Mouse (Mus musculus) MEL (cell line): ENCODE measurements around the gene Rccd1. TPM values are rescaled to one million over a fixed set of nuclear protein-coding genes. Genes with fewer than 3 reads are reported as not detected.

ENCODE experiments used
- DNase-seq: peaks from one replicate; pipeline ENCODE4 v3.0.0; 2011; ENCODE audit warnings: low read depth, low spot score
- H3K27ac ChIP-seq: 2 replicates; pipeline ENCODE4 v1.5.1; 2012; ENCODE audit warnings: low read depth, mild to moderate bottlenecking, control low read depth, low read length, moderate library complexity; ENCODE audit not compliant: control insufficient read depth
- H3K27me3 ChIP-seq, 2 experiments: fragments of 150-350 bp in 1 of 2; sonication (generic) in 1 of 2; 2 replicates each; pipeline ENCODE4 v1.6.1; 2012; ENCODE audit warnings: low read length in 2 of 2, mild to moderate bottlenecking in 2 of 2, improper control_type of control experiment in 1 of 2, moderate library complexity in 1 of 2; ENCODE audit not compliant: insufficient read depth in 2 of 2, control insufficient read depth in 1 of 2
- H3K36me3 ChIP-seq, 2 experiments: 2 replicates each; pipeline ENCODE4 v1.6.1; 2012 to 2014; ENCODE audit warnings: low read length in 2 of 2, improper control_type of control experiment in 1 of 2, inconsistent platforms in 1 of 2, mild to moderate bottlenecking in 1 of 2; ENCODE audit not compliant: insufficient read depth in 2 of 2, control insufficient read depth in 1 of 2
- H3K4me1 ChIP-seq, 2 experiments: fragments of 150-350 bp in 1 of 2; sonication (generic) in 1 of 2; 2 replicates each; pipeline ENCODE4 v1.6.1; 2012; ENCODE audit warnings: low read length in 2 of 2, improper control_type of control experiment in 1 of 2, mild to moderate bottlenecking in 1 of 2; ENCODE audit not compliant: insufficient read depth in 2 of 2, control insufficient read depth in 1 of 2
- H3K4me3 ChIP-seq, 2 experiments: fragments of 150-350 bp in 1 of 2; sonication (generic) in 1 of 2; 2 replicates each; pipeline ENCODE4 v1.5.1; 2012; ENCODE audit warnings: low read depth in 2 of 2, low read length in 2 of 2, mild to moderate bottlenecking in 2 of 2, moderate library complexity in 2 of 2, control low read depth in 1 of 2, improper control_type of control experiment in 1 of 2; ENCODE audit not compliant: control insufficient read depth in 1 of 2, insufficient read depth in 1 of 2
- H3K79me2 ChIP-seq: 2 replicates; pipeline ENCODE4 v1.6.1; 2012; ENCODE audit warnings: mild to moderate bottlenecking, low read length, moderate library complexity; ENCODE audit not compliant: control insufficient read depth, poor library complexity, insufficient read depth
- H3K9ac ChIP-seq: 2 replicates; pipeline ENCODE4 v1.6.1; 2012; ENCODE audit warnings: low read depth, mild to moderate bottlenecking, control low read depth, low read length, moderate library complexity; ENCODE audit not compliant: control insufficient read depth, poor library complexity, severe bottlenecking
- H3K9me3 ChIP-seq: fragments of 150-350 bp; sonication (generic); replicated peaks from 2 replicates; pipeline ENCODE4 v1.6.1; 2012; ENCODE audit warnings: mild to moderate bottlenecking, low read length, improper control_type of control experiment, moderate library complexity; ENCODE audit not compliant: insufficient read depth
- CHD1 ChIP-seq: IDR thresholded peaks from 2 replicates; pipeline ENCODE4 v1.6.1; 2012; ENCODE audit warnings: low read depth, mild to moderate bottlenecking, inconsistent platforms, low read length, improper control_type of control experiment
- CTCF ChIP-seq, 3 experiments: IDR thresholded peaks in 2 of 3; conservative IDR thresholded peaks in 1 of 3; 2 replicates each; pipeline ENCODE4 v1.5.1; 2011 to 2012; ENCODE audit warnings: low read length in 3 of 3, low read depth in 2 of 3, mild to moderate bottlenecking in 2 of 3, improper control_type of control experiment in 1 of 3, inconsistent platforms in 1 of 3, mixed read lengths in 1 of 3, moderate library complexity in 1 of 3; ENCODE audit not compliant: control insufficient read depth in 1 of 3, insufficient read depth in 1 of 3, poor library complexity in 1 of 3, severe bottlenecking in 1 of 3
- EP300 ChIP-seq, 2 experiments: IDR thresholded peaks; 2 replicates each; pipeline ENCODE4 v1.6.1; 2011; ENCODE audit warnings: improper control_type of control experiment in 2 of 2, low read length in 2 of 2, low read depth in 1 of 2, mild to moderate bottlenecking in 1 of 2
- ETS1 ChIP-seq: IDR thresholded peaks from 2 replicates; pipeline ENCODE4 v1.6.1; 2012; ENCODE audit warnings: low read depth, mild to moderate bottlenecking, inconsistent platforms, low read length, improper control_type of control experiment, moderate library complexity
- MAFK ChIP-seq: IDR thresholded peaks from 2 replicates; pipeline ENCODE4 v1.6.1; 2011; ENCODE audit warnings: low read depth, mild to moderate bottlenecking, low read length, improper control_type of control experiment, borderline replicate concordance
- MAX ChIP-seq: IDR thresholded peaks from 2 replicates; pipeline ENCODE4 v1.6.1; 2011; ENCODE audit warnings: low read length, improper control_type of control experiment
- POLR2A ChIP-seq, 2 experiments: IDR thresholded peaks; 2 replicates each; pipeline ENCODE4 v1.6.1; 2011 to 2012; ENCODE audit warnings: low read length in 2 of 2, mild to moderate bottlenecking in 2 of 2, control low read depth in 1 of 2, improper control_type of control experiment in 1 of 2, low read depth in 1 of 2, moderate library complexity in 1 of 2; ENCODE audit not compliant: control insufficient read depth in 1 of 2, insufficient read depth in 1 of 2, poor library complexity in 1 of 2
- POLR2AphosphoS2 ChIP-seq: IDR thresholded peaks from 2 replicates; pipeline ENCODE4 v1.6.1; 2011; ENCODE audit warnings: low read length, improper control_type of control experiment
- RAD21 ChIP-seq: IDR thresholded peaks from 2 replicates; pipeline ENCODE4 v1.6.1; 2011; ENCODE audit warnings: mild to moderate bottlenecking, low read depth, low read length, improper control_type of control experiment
- SMC3 ChIP-seq: IDR thresholded peaks from 2 replicates; pipeline ENCODE4 v1.6.1; 2011; ENCODE audit warnings: low read depth, low read length, improper control_type of control experiment
- TBP ChIP-seq: IDR thresholded peaks from 2 replicates; pipeline ENCODE4 v1.8.0; 2011; ENCODE audit warnings: low read depth, low read length, improper control_type of control experiment
- UBTF ChIP-seq: IDR thresholded peaks from 2 replicates; pipeline ENCODE4 v1.6.1; 2012; ENCODE audit warnings: low read depth, mild to moderate bottlenecking, inconsistent platforms, low read length, improper control_type of control experiment, moderate library complexity, borderline replicate concordance; ENCODE audit not compliant: insufficient read depth
- USF1 ChIP-seq: IDR thresholded peaks from 2 replicates; pipeline ENCODE4 v1.6.1; 2014; ENCODE audit warnings: low read depth, mild to moderate bottlenecking, inconsistent platforms, low read length, improper control_type of control experiment, moderate library complexity
- ZMIZ1 ChIP-seq: IDR thresholded peaks from 2 replicates; pipeline ENCODE4 v1.6.1; 2012; ENCODE audit warnings: low read depth, mild to moderate bottlenecking, inconsistent platforms, low read length, improper control_type of control experiment, moderate library complexity
- polyA plus RNA-seq, 2 experiments: library from polyadenylated mRNA; stranded (reverse) in 1 of 2; unstranded in 1 of 2; fragments of >175 nt in 1 of 2; fragments of >200 nt in 1 of 2; gene quantifications; 2 replicates each; pipeline versions ENCODE4 v1.2.1 to v1.2.4; 2012; ENCODE audit warnings: low replicate concordance in 2 of 2, low read depth in 1 of 2; ENCODE audit not compliant: insufficient read length in 2 of 2, insufficient read depth in 1 of 2, missing spikeins in 1 of 2
- total RNA-seq: library from RNA; depleted of rRNA; stranded (reverse); fragments of 300-350 nt; gene quantifications from 2 replicates; pipeline ENCODE4 v1.2.3, GENCODE M21; 2012

The Rccd1 gene
- total and polyA plus RNA-seq, 3 experiments = 16.8 to 20.2 TPM; not detected in 1

GRCm38 (mm10) chr7:80315733-80316132 lies 8.5 kb downstream of the Rccd1 start:
- Histone ChIP-seq H3K4me3 (no peak overlapping the region), H3K9me3 (no peaks in the 10 kb centered on the region), H3K9ac (no peak overlapping the region), H3K79me2 (peaks cover 3% of the 10 kb centered on the region), H3K4me1 (no peaks in the 10 kb centered on the region), H3K27ac (no peak overlapping the region), H3K27me3 (no peaks in the 10 kb centered on the region), H3K36me3 (peaks cover 0 to 19% of the 10 kb centered on the region in 2 experiments; a peak in 2 of 4 replicates)
- DNase-seq = no peak
- TF ChIP-seq USF1 (no peak), POLR2AphosphoS2 (peak; percentile 83), POLR2A (IDR thresholded peaks at IDR 0.05; ENCODE audit: control insufficient read depth in 1 of 2, insufficient read depth in 1 of 2, low read depth in 1 of 2, low read length in 2 of 2, poor library complexity in 1 of 2) (peak in 1 of 2 experiments; percentile 33; a peak in 2 of 4 replicates)

GRCm38 (mm10) chr7:80310771-80311170 lies 13.5 kb downstream of the Rccd1 start:
- no peak for DNase-seq
- Histone ChIP-seq H3K36me3 (peaks cover 0 to 30% of the 10 kb centered on the region in 2 experiments; a peak in 2 of 4 replicates), H3K9me3 (no peaks in the 10 kb centered on the region), H3K9ac (no peak overlapping the region), H3K27me3 (no peaks in the 10 kb centered on the region), H3K79me2 (0 out of 2 replicates have a peak, but pooled peaks cover 2% of the 10 kb centered on the region), H3K27ac (no peak overlapping the region)
- TF ChIP-seq MAFK = no peak
- TF ChIP-seq CHD1 = no peak
- no peak for TF ChIP-seq UBTF
- TF ChIP-seq EP300 (IDR thresholded peaks at IDR 0.05; ENCODE audit: low read depth in 1 of 2, low read length in 2 of 2) = no peak
- TF ChIP-seq USF1 = no peak
- no peak for TF ChIP-seq MAX
- TF ChIP-seq TBP = no peak
- no peak for TF ChIP-seq ZMIZ1
- TF ChIP-seq, all 39 proteins: peak for 0
- H3K4me1 ChIP-seq = no peaks in the 10 kb centered on the region
- H3K4me3 ChIP-seq = no peak overlapping the region

- DNase-seq = no peak
- Histone ChIP-seq H3K9me3 (no peaks in the 10 kb centered on the region), H3K4me1 (no peaks in the 10 kb centered on the region), H3K27me3 (no peaks in the 10 kb centered on the region), H3K27ac (no peak overlapping the region), H3K79me2 (0 out of 2 replicates have a peak, but pooled peaks cover 2% of the 10 kb centered on the region), H3K9ac (no peak overlapping the region)
- TF ChIP-seq RAD21 (peak; percentile 8), SMC3 (peak; percentile 31; the same call in 1 of the 2 replicates), CTCF (IDR thresholded peaks at IDR 0.05 in 2 of 3, conservative IDR thresholded peaks at IDR 0.05 in 1 of 3; ENCODE audit: control insufficient read depth in 1 of 3, insufficient read depth in 1 of 3, low read depth in 2 of 3, low read length in 3 of 3, poor library complexity in 1 of 3, severe bottlenecking in 1 of 3) (peak in 1 of 3 experiments; percentile 29; a peak in 1 of 6 replicates), ETS1 (no peak)
- TF ChIP-seq, all 39 proteins: peak for 3
- Histone ChIP-seq H3K36me3 (peaks cover 0 to 45% of the 10 kb centered on the region in 2 experiments; a peak in 2 of 4 replicates), H3K4me3 (no peak overlapping the region)
Measured at GRCm38 (mm10) chr7:80307766-80308165, 16.5 kb downstream of the Rccd1 start.
